Mouse (Mus musculus) megakaryocyte, embryonic 14.5 days (primary cell): ENCODE measurements around the gene Ddx54. TPM values are rescaled to one million over a fixed set of nuclear protein-coding genes. Genes with fewer than 3 reads are reported as not detected.

ENCODE experiments used
- H3K27me3 ChIP-seq: replicated peaks from 2 replicates; pipeline ENCODE3; 2012; ENCODE audit warnings: inconsistent platforms
- H3K36me3 ChIP-seq: replicated peaks from 2 replicates; pipeline ENCODE3; 2012; ENCODE audit warnings: low read length, inconsistent platforms, mixed read lengths
- H3K4me1 ChIP-seq: 2 replicates; pipeline ENCODE4 v1.6.1; 2012; ENCODE audit warnings: inconsistent platforms
- H3K4me3 ChIP-seq: replicated peaks from 2 replicates; pipeline ENCODE3; 2012; ENCODE audit warnings: moderate library complexity, mild to moderate bottlenecking, inconsistent platforms
- H3K9me3 ChIP-seq: 2 replicates; pipeline ENCODE4 v1.6.1; 2012; ENCODE audit warnings: inconsistent platforms
- FLI1 ChIP-seq: IDR thresholded peaks from 2 replicates; pipeline ENCODE4 v1.6.1; 2012; ENCODE audit warnings: low read length, inconsistent platforms, mixed read lengths
- GATA1 ChIP-seq: IDR thresholded peaks from 3 replicates; pipeline ENCODE4 v1.6.1; 2012; ENCODE audit warnings: mixed read lengths, low read length, inconsistent platforms, borderline replicate concordance
- polyA plus RNA-seq: library from polyadenylated mRNA; stranded (reverse); fragments of >175 nt; gene quantifications from 2 replicates; pipeline ENCODE4 v1.2.3, GENCODE M21; 2012; ENCODE audit warnings: low replicate concordance; ENCODE audit not compliant: insufficient read depth

Gene Ddx54
- polyA plus RNA-seq, 1 experiment: 74.7 TPM

- Histone ChIP-seq H3K4me1 (peaks cover 56% of the 10 kb centered on the region), H3K36me3 (peaks cover 27% of the 10 kb centered on the region), H3K9me3 (no peaks in the 10 kb centered on the region), H3K4me3 (no peak overlapping the region), H3K27me3 (peaks cover 2% of the 10 kb centered on the region)
- no peak for TF ChIP-seq GATA1
- no peak for TF ChIP-seq FLI1
Observed at GRCm38 (mm10) chr5:120607335-120607734, 5.2 kb upstream of the Ddx54 start.

- H3K9me3 ChIP-seq: no peaks in the 10 kb centered on the region
- TF ChIP-seq GATA1: no peak
- TF ChIP-seq FLI1: no peak
- peaks cover 64% of the 10 kb centered on the region for H3K4me1 ChIP-seq
- no peaks in the 10 kb centered on the region for H3K27me3 ChIP-seq
- H3K36me3 ChIP-seq: peaks cover 27% of the 10 kb centered on the region
- no peak overlapping the region for H3K4me3 ChIP-seq
Observed at GRCm38 (mm10) chr5:120609246-120609775, 3.2 kb upstream of the Ddx54 start.

GRCm38 (mm10) chr5:120610906-120611305 lies 1.6 kb upstream of the Ddx54 start:
- peaks cover 39% of the 10 kb centered on the region for H3K36me3 ChIP-seq
- H3K4me1 ChIP-seq: peaks cover 59% of the 10 kb centered on the region
- TF ChIP-seq FLI1 (no peak), GATA1 (no peak)
- no peaks in the 10 kb centered on the region for H3K9me3 ChIP-seq
- peak overlapping the region; percentile 46 for H3K4me3 ChIP-seq
- H3K27me3 ChIP-seq: no peaks in the 10 kb centered on the region

- Histone ChIP-seq H3K4me3 (peak overlapping the region; percentile 96), H3K27me3 (no peaks in the 10 kb centered on the region), H3K36me3 (peaks cover 44% of the 10 kb centered on the region), H3K9me3 (no peaks in the 10 kb centered on the region), H3K4me1 (peaks cover 57% of the 10 kb centered on the region)
- no peak for TF ChIP-seq FLI1
- TF ChIP-seq GATA1: no peak
Observed at GRCm38 (mm10) chr5:120611416-120611815, 1.1 kb upstream of the Ddx54 start.

- Histone ChIP-seq H3K4me3 (peak overlapping the region; percentile 96), H3K4me1 (peaks cover 52% of the 10 kb centered on the region), H3K27me3 (no peaks in the 10 kb centered on the region), H3K9me3 (no peaks in the 10 kb centered on the region), H3K36me3 (peaks cover 59% of the 10 kb centered on the region)
- TF ChIP-seq FLI1 (no peak), GATA1 (no peak)
Observed at GRCm38 (mm10) chr5:120612822-120613604, 474 bp downstream of the Ddx54 start.

- peaks cover 57% of the 10 kb centered on the region for H3K4me1 ChIP-seq
- H3K4me3 ChIP-seq: no peak overlapping the region
- peaks cover 64% of the 10 kb centered on the region for H3K36me3 ChIP-seq
- TF ChIP-seq FLI1 (no peak), GATA1 (no peak)
- no peaks in the 10 kb centered on the region for H3K27me3 ChIP-seq
- no peaks in the 10 kb centered on the region for H3K9me3 ChIP-seq
Observed at GRCm38 (mm10) chr5:120615903-120616302, 3.4 kb downstream of the Ddx54 start.

- peaks cover 61% of the 10 kb centered on the region for H3K4me1 ChIP-seq
- TF ChIP-seq FLI1: no peak
- no peak for TF ChIP-seq GATA1
- H3K36me3 ChIP-seq: peaks cover 91% of the 10 kb centered on the region
Observed at GRCm38 (mm10) chr5:120618778-120619177, 6.2 kb downstream of the Ddx54 start.

GRCm38 (mm10) chr5:120619201-120619600 lies 6.7 kb downstream of the Ddx54 start:
- H3K4me3 ChIP-seq: no peak overlapping the region
- H3K4me1 ChIP-seq: peaks cover 57% of the 10 kb centered on the region
- peaks cover 95% of the 10 kb centered on the region for H3K36me3 ChIP-seq
- no peak for TF ChIP-seq GATA1
- TF ChIP-seq FLI1: no peak
- H3K27me3 ChIP-seq: no peaks in the 10 kb centered on the region
- H3K9me3 ChIP-seq: no peaks in the 10 kb centered on the region

More at GRCm38 (mm10) chr5:120618778-120619177, 6.2 kb downstream of the Ddx54 start:
- H3K27me3 ChIP-seq: no peaks in the 10 kb centered on the region
- H3K9me3 ChIP-seq: no peaks in the 10 kb centered on the region
- no peak overlapping the region for H3K4me3 ChIP-seq

- Histone ChIP-seq H3K4me1 (peaks cover 51% of the 10 kb centered on the region), H3K36me3 (peaks cover 100% of the 10 kb centered on the region), H3K27me3 (no peaks in the 10 kb centered on the region), H3K4me3 (no peak overlapping the region), H3K9me3 (no peaks in the 10 kb centered on the region)
- TF ChIP-seq FLI1: no peak
- no peak for TF ChIP-seq GATA1
Observed at GRCm38 (mm10) chr5:120620375-120621077, 8.0 kb downstream of the Ddx54 start.
